Mouse (Mus musculus) layer of hippocampus, adult 18-20 months (tissue): ENCODE data around the gene Gprc5a. TPM values are rescaled to one million over a fixed set of nuclear protein-coding genes. Genes with fewer than 3 reads are reported as not detected.

Experiments used
- total RNA-seq, 2 experiments: library from RNA; stranded (reverse); gene quantifications; 2 replicates each; pipeline ENCODE4 v1.2.3; 2021

The Gprc5a gene
- total RNA-seq, 2 experiments from 2014 or later, result 0.25 to 0.30 TPM

Other genes with a start within 250 kb of the Gprc5a start
- gene Crebl2, start 235.5 kb upstream of the Gprc5a start, total RNA-seq, result 10 to 100 TPM; 47.3 to 48.1 TPM
- 10 to 100 TPM; 26.2 to 28.1 TPM for gene Gpr19, start 167.1 kb upstream of the Gprc5a start, total RNA-seq
- gene Cdkn1b, start 145.2 kb upstream of the Gprc5a start, total RNA-seq, result 10 to 100 TPM; 46.0 to 48.2 TPM
- gene Apold1, start 83.9 kb upstream of the Gprc5a start, total RNA-seq, result 1 to 10 TPM; 3.4 to 3.7 TPM
- gene Ddx47, start 54.0 kb upstream of the Gprc5a start, total RNA-seq, result 10 to 100 TPM; 52.1 to 59.5 TPM
- under 1 TPM in 1 of 2 experiments, not detected in 1; 0.25 TPM for gene Gprc5d, start 52.6 kb downstream of the Gprc5a start, total RNA-seq
- gene Fam234b, start 132.3 kb downstream of the Gprc5a start, total RNA-seq, result 100 to 1,000 TPM; 169 to 171 TPM
- gene Hebp1, start 132.4 kb downstream of the Gprc5a start, total RNA-seq, result 10 to 100 TPM; 84.3 to 93.4 TPM
- gene Gsg1, start 188.7 kb downstream of the Gprc5a start, total RNA-seq, result not detected
- not detected for gene Pbp2, start 244.8 kb downstream of the Gprc5a start, total RNA-seq